Mouse (Mus musculus) intestine, embryonic 14.5 days (tissue): ENCODE results near the gene Dok3. TPM values are rescaled to one million over a fixed set of nuclear protein-coding genes. Genes with fewer than 3 reads are reported as not detected.
A peak's percentile ranks its signal among the peaks of the same experiment; 100 is the strongest.
"Not testable (repeated sequence)": the region's sequence is repeated elsewhere in the genome, so short reads cannot be mapped to it uniquely, and the experiment has no call there.

Experiments
- ATAC-seq: fragments of 200-750 bp; cut with Nextera tagmentation; replicated peaks from 2 replicates; pipeline ENCODE4 v1.8.0; 2017; ENCODE audit warnings: low read depth, moderate number of reproducible peaks, moderate TSS enrichment, moderate library complexity; ENCODE audit not compliant: low FRiP score, low TSS enrichment
- DNase-seq: peaks from one replicate; pipeline ENCODE4 v3.0.0-alpha.2; 2018; ENCODE audit warnings: low spot score
- H3K27ac ChIP-seq: fragments of 300-500 bp; sonication (generic); 2 replicates; pipeline ENCODE4 v1.5.1; 2014; ENCODE audit warnings: low read depth, mild to moderate bottlenecking, control low read depth
- H3K27me3 ChIP-seq: fragments of 300-500 bp; sonication (generic); replicated peaks from 2 replicates; pipeline ENCODE4 v1.6.1; 2014; ENCODE audit warnings: low read length, control low read depth; ENCODE audit not compliant: control insufficient read depth, insufficient read depth
- H3K36me3 ChIP-seq: fragments of 300-500 bp; sonication (generic); 2 replicates; pipeline ENCODE4 v1.6.1; 2014; ENCODE audit warnings: low read length, control low read depth; ENCODE audit not compliant: control insufficient read depth, insufficient read depth
- H3K4me1 ChIP-seq: fragments of 300-500 bp; sonication (generic); replicated peaks from 2 replicates; pipeline ENCODE4 v1.6.1; 2014; ENCODE audit warnings: low read length, control low read depth, mixed read lengths; ENCODE audit not compliant: control insufficient read depth, insufficient read depth
- H3K4me2 ChIP-seq: fragments of 300-500 bp; sonication (generic); 2 replicates; pipeline ENCODE4 v1.6.1; 2014; ENCODE audit warnings: low read length
- H3K4me3 ChIP-seq: fragments of 300-500 bp; sonication (generic); 2 replicates; pipeline ENCODE4 v1.5.1; 2014; ENCODE audit warnings: low read depth, low read length, control low read depth, mixed read lengths
- H3K9ac ChIP-seq: fragments of 300-500 bp; sonication (generic); 2 replicates; pipeline ENCODE4 v1.6.1; 2014; ENCODE audit warnings: mild to moderate bottlenecking, low read length
- H3K9me3 ChIP-seq: fragments of 300-500 bp; sonication (generic); 2 replicates; pipeline ENCODE4 v1.6.1; 2016; ENCODE audit warnings: low read length, control low read depth; ENCODE audit not compliant: control insufficient read depth
- WGBS: fragments of 180-500 bp; shearing (Covaris S2); extraction: QIAGEN DNeasy Blood & Tissue Kit; methylation state at CpG from one replicate; pipeline ENCODE4 v1.1.7; 2014; 5-methylcytosine and 5-hydroxymethylcytosine counted together
- polyA plus RNA-seq: library from polyadenylated mRNA; unstranded; fragments of >200 nt; fragmentation: Nextera tagmentation; extraction: Ambion mirVana; gene quantifications from 2 replicates; pipeline ENCODE4 v1.2.1, GENCODE M21; 2014

Dok3 gene
- 1.9 and 2.5 TPM in 2 replicates for polyA plus RNA-seq

DNA sequence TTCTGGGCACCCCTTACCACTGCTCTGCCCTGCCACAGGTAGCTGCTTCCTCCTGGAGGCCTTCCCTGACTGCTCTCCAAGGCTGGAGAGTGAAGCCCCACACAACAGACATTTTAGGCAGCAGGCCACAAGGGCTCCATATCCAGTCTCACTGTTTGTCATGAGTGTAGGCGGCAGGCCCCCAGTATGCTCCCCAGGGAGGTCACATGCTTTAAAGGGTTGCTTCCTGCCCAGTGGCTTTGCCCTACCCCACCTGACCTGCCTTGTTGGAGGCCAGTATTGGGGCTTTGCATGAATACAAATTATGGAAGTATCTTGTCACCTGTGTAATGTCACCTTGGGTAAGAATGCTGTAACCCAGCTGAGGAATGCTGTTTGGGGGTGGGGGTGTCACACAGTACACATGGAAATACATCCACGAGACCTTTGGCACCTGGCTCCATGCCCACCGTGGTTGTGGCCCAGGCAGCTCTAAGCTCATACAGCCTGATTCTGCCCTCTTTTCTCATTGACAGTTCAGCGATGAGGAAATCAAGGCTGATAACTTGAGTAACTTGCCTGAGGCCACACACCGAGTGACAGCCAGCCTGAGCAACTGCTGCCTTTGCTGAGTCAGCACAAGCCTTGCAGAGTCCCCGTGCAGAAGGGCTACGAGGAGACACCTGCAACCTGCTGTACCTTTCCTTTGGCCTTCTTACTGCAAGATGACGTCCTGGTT, at the start of gene Dok3:
Gene Dok3, minus strand, starts transcription at position 99 of the 718 bp plus-strand sequence.
- no peak for DNase-seq
- Histone ChIP-seq H3K27me3 (no peaks in the 10 kb centered on the region), H3K9ac (no peak within 1 kb of the TSS), H3K27ac (no peak within 1 kb of the TSS), H3K9me3 (no peaks in the 10 kb centered on the region), H3K4me2 (no peak within 1 kb of the TSS), H3K4me1 (no peaks in the 10 kb centered on the region), H3K36me3 (peaks cover 50% of the 10 kb centered on the region), H3K4me3 (no peak within 1 kb of the TSS)
- 75% methylated on average over 8 of the region's 8 CpGs for WGBS
- no peak for ATAC-seq

DNA sequence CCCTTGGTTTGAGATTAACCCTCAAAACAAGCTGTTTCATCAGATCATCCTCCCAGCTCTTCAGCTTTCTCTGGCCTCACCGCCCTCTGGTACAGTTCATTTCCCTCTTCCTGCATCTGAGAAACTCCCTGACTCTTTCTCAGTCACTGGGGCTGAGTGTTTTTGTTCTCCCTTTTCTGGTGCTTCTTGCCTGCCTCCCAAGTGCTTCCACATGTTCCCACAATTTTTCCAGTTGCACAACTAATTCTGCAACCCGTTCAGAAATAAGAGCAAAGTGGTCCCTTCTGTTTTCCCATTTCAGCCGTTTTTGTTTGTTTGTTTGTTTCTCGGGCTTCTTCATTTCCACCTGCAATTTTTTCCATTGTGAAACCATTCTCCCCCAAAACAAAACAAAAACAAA, 49.0 kb upstream of the Dok3 start:
- Histone ChIP-seq H3K4me3 (no peak overlapping the region), H3K9me3 (no peaks in the 10 kb centered on the region), H3K9ac (no peak overlapping the region), H3K4me1 (no peaks in the 10 kb centered on the region), H3K4me2 (no peak overlapping the region), H3K27me3 (no peaks in the 10 kb centered on the region), H3K36me3 (no peaks in the 10 kb centered on the region), H3K27ac (no peak overlapping the region)
- WGBS = 77% methylated on average over 4 of the region's 4 CpGs
- no peak for ATAC-seq
- DNase-seq = no peak

DNA sequence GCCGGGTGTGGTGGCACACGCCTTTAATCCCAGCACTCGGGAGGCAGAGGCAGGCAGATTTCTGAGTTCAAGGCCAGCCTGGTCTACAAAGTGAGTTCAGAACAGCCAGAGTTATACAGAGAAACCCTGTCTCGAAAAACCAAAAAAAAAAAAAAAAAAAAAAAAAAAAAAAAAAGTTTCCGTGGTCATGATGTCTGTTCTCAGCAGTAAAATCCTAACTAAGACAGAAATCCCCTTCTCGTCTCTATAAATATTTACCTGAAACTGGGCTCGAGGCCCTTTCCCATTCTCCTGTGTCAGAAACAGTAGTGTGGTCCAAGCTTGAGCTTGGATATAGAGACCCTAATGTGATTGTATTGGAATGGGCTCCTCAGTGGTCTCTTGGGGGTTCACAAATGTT, 47.8 kb upstream of the Dok3 start:
- H3K27me3 ChIP-seq, H3K9ac ChIP-seq, H3K9me3 ChIP-seq, H3K4me1 ChIP-seq, H3K4me3 ChIP-seq, ATAC-seq, H3K27ac ChIP-seq, H3K36me3 ChIP-seq, H3K4me2 ChIP-seq, DNase-seq: not testable (repeated sequence)
- 74% methylated on average over 7 of the region's 7 CpGs for WGBS

DNA sequence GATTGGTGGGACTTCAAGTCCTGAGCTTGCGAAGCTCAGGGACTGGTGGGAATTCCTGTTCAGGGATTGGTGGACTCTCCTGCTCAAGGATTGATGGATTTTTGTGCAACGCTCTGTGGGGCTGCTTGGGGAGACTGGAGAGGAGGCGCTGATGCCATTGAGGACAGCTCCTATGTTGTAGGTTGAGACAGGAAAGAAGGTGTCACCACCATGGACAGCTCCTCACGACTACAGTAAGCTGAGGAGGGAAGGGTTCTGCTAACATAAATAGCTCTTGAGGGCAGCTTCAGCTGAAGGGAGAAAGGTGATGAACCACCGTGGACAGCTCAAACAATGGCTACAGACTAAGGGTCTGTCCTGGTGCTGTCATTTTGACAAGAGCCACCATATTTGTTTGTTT, 46.8 kb upstream of the Dok3 start:
- no peaks in the 10 kb centered on the region for H3K27me3 ChIP-seq
- H3K9me3 ChIP-seq = no peaks in the 10 kb centered on the region
- no peaks in the 10 kb centered on the region for H3K36me3 ChIP-seq
- no peak overlapping the region for H3K4me2 ChIP-seq
- DNase-seq (no peak), ATAC-seq (no peak)
- 64% methylated on average over 5 of the region's 5 CpGs for WGBS
- no peak overlapping the region for H3K9ac ChIP-seq
- H3K27ac ChIP-seq = no peak overlapping the region
- H3K4me3 ChIP-seq = no peak overlapping the region
- H3K4me1 ChIP-seq = 0 out of 2 replicates have a peak, but pooled peaks cover 6% of the 10 kb centered on the region

DNA sequence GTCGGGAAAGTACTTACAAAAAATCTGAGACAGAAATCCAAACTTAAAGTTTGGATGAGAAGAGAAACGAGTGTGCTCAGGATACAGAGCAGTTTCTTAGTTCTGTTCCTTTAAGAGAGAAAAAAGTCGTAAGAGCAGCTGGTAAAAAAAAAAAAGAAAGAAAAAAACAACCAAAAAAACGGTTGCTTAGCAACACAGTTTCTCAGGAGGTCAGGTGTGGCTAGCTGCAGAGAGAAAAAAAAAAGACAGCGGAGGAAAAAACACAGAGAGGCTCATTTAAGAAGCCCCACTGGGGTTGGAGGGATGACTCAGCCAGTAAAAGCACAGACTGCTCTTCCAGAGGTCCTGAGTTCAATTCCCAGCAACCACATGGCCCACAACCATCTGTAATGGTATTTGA, 45.2 kb upstream of the Dok3 start:
- no peak for ATAC-seq
- no peak for DNase-seq
- Histone ChIP-seq H3K4me3 (no peak overlapping the region), H3K9me3 (no peaks in the 10 kb centered on the region), H3K4me1 (peaks cover 12% of the 10 kb centered on the region), H3K36me3 (no peaks in the 10 kb centered on the region), H3K27me3 (no peaks in the 10 kb centered on the region), H3K27ac (no peak overlapping the region), H3K4me2 (no peak overlapping the region), H3K9ac (no peak overlapping the region)
- 74% methylated on average over 5 of the region's 5 CpGs for WGBS

DNA sequence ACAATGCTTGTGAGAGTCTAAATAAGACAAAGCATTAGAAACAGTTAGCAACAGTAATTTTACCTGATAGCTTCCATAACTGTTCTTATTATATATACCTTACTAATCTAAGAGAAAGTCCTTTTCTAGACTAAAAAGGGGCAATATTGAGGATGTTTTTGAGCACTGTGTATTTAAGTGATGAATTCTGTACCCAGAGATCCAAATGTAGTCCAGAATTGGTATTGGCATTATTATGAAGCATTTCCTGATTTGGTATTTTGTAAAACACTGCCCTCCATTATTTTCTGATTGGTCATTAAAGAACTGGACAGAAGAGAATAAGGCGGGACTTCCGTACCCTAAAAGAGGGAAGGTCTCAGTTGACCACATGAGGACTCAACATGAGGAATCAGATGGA, 44.3 kb upstream of the Dok3 start, which contains the start of gene Tmed9:
Gene Tmed9, plus strand, starts transcription at position 301 of the 400 bp plus-strand sequence.
- peaks cover 17% of the 10 kb centered on the region for H3K4me1 ChIP-seq
- ATAC-seq (no peak), DNase-seq (no peak)
- no peaks in the 10 kb centered on the region for H3K9me3 ChIP-seq
- no peaks in the 10 kb centered on the region for H3K27me3 ChIP-seq
- H3K4me2 ChIP-seq = no peak within 1 kb of the TSS
- WGBS = 96% methylated on average over 2 of the region's 2 CpGs
- H3K36me3 ChIP-seq = peaks cover 2% of the 10 kb centered on the region; the same call in 1 of the 2 replicates
- no peak within 1 kb of the TSS for H3K9ac ChIP-seq
- H3K27ac ChIP-seq = no peak within 1 kb of the TSS
- H3K4me3 ChIP-seq = no peak within 1 kb of the TSS

DNA sequence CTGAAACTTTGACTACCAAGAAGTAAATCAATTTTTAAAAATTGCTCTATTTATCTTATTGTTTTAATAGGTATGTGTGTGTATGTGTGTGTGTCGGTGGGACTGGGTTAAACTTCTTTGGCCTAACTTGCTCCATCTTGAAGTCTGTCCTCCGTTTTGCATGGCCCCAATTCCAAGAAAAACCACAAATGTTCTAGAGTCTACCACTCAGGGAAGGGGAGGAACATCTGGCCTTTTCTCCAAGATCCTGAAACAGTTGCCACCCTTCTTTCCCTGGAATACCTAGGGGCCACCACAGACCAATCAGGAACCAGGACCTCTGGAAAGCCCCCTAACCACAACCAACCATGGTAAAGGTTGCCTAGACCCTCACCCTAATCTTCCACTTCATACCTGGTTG, 42.9 kb upstream of the Dok3 start:
- H3K36me3 ChIP-seq = peaks cover 9% of the 10 kb centered on the region
- 81% methylated on average over 2 of the region's 2 CpGs for WGBS
- no peaks in the 10 kb centered on the region for H3K27me3 ChIP-seq
- H3K9ac ChIP-seq = no peak overlapping the region
- peak overlapping the region; percentile 80 for H3K4me2 ChIP-seq
- peaks cover 17% of the 10 kb centered on the region for H3K4me1 ChIP-seq
- no peak overlapping the region for H3K4me3 ChIP-seq
- DNase-seq (no peak), ATAC-seq (no peak)
- H3K9me3 ChIP-seq = no peaks in the 10 kb centered on the region
- H3K27ac ChIP-seq = no peak overlapping the region

DNA sequence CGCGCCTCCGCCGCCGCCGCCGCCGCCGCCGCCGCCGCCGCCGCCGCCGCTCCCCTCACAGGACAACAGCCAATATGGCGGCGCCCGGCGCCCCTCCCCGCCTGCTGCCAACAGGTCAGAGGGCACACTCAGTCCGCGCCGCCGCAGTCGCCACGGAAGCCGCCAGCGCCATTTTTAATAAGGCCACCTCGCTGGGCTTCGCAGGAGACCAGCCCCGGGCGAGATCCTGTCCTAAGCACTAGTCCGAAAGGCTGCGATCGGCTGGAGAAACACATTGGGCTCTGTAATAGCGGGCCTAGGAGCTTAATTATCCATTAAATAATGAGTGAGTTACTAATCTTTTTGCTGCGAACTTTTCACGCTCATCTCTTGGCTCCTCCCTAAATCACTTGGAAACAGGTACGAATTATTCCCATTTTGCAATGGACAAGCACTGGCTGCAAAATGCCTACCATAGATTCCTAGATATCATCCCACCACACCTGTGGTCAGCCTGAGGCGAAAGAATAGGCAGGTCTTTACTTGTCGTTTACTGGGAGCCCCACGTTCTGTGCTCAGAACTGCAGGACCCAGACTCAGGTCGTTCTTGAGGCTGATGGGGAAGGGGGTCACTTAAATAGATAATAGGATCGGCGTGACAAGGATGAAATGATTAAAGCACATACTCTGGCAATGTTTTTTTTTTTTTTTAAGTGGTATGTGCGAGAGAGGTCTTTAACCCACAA, 42.1 kb upstream of the Dok3 start, which contains the start of gene Fam193b:
Gene Fam193b, minus strand, starts transcription at position 94 of the 725 bp plus-strand sequence.
- Histone ChIP-seq H3K27ac (peak within 1 kb of the TSS; percentile 78), H3K4me2 (peak within 1 kb of the TSS; percentile 96), H3K36me3 (peaks cover 16% of the 10 kb centered on the region), H3K9ac (peak within 1 kb of the TSS; percentile 77), H3K9me3 (no peaks in the 10 kb centered on the region), H3K4me1 (peaks cover 17% of the 10 kb centered on the region), H3K27me3 (no peaks in the 10 kb centered on the region), H3K4me3 (peak within 1 kb of the TSS; percentile 65)
- ATAC-seq = peak; percentile 92
- DNase-seq = peak; percentile 96
- 3% methylated on average over 47 of the region's 47 CpGs for WGBS
